Mouse (Mus musculus): ENCODE data around the gene Gale. TPM values are rescaled to one million over a fixed set of nuclear protein-coding genes. Genes with fewer than 3 reads are reported as not detected.

Gene Gale
- total and polyA plus RNA-seq, 2 experiments from 2014 or later: 10.4 to 18.2 TPM

GRCm38 (mm10) chr4:135958354-135958753 lies 5.2 kb upstream of the Gale start:
- WGBS: 59% methylated on average over 8 of the region's 8 CpGs
- no peak for DNase-seq (ENCODE audit: low spot score)
- no peak overlapping the region for H3K9ac ChIP-seq (replicated peaks; ENCODE audit: low read depth, low read length)
- no peak overlapping the region for H3K4me3 ChIP-seq (ENCODE audit: low read depth, low read length)
- no peaks in the 10 kb centered on the region for H3K27me3 ChIP-seq (ENCODE audit: control insufficient read depth, insufficient read depth, low read length)
- peaks cover 54% of the 10 kb centered on the region for H3K36me3 ChIP-seq (replicated peaks; ENCODE audit: control insufficient read depth, insufficient read depth, low read length)
- no peaks in the 10 kb centered on the region for H3K9me3 ChIP-seq (replicated peaks; ENCODE audit: control insufficient read depth, low read length)
- no peak overlapping the region for H3K27ac ChIP-seq (ENCODE audit: low read depth)
- TF ChIP-seq EP300 (IDR thresholded peaks at IDR 0.05; ENCODE audit: low read depth) (no peak), CTCF (IDR thresholded peaks at IDR 0.05; ENCODE audit: low read depth) (no peak)
- no peak overlapping the region for H3K4me2 ChIP-seq (ENCODE audit: low read depth, low read length)
- no peak for ATAC-seq (ENCODE audit: insufficient read depth, low read depth)
- H3K4me1 ChIP-seq (ENCODE audit: control insufficient read depth, insufficient read depth): no peaks in the 10 kb centered on the region

GRCm38 (mm10) chr4:135960717-135961116 lies 2.8 kb upstream of the Gale start:
- peak; percentile 77 for DNase-seq (ENCODE audit: low spot score)
- Histone ChIP-seq H3K36me3 (replicated peaks; ENCODE audit: control insufficient read depth, insufficient read depth, low read length) (peaks cover 38% of the 10 kb centered on the region), H3K4me3 (ENCODE audit: low read depth, low read length) (no peak overlapping the region), H3K27me3 (ENCODE audit: control insufficient read depth, insufficient read depth, low read length) (no peaks in the 10 kb centered on the region), H3K9me3 (replicated peaks; ENCODE audit: control insufficient read depth, low read length) (no peaks in the 10 kb centered on the region), H3K4me1 (ENCODE audit: control insufficient read depth, insufficient read depth) (no peaks in the 10 kb centered on the region; the same call in 1 of the 2 replicates), H3K27ac (ENCODE audit: low read depth) (no peak overlapping the region), H3K4me2 (ENCODE audit: low read depth, low read length) (no peak overlapping the region), H3K9ac (replicated peaks; ENCODE audit: low read depth, low read length) (no peak overlapping the region)
- WGBS: 24% methylated on average over 5 of the region's 5 CpGs
- peak; percentile 40; the same call in 1 of the 2 replicates for ATAC-seq (ENCODE audit: insufficient read depth, low read depth)
- TF ChIP-seq EP300 (IDR thresholded peaks at IDR 0.05; ENCODE audit: low read depth): no peak
- peak; percentile 98 for TF ChIP-seq CTCF (IDR thresholded peaks at IDR 0.05; ENCODE audit: low read depth)

DNA sequence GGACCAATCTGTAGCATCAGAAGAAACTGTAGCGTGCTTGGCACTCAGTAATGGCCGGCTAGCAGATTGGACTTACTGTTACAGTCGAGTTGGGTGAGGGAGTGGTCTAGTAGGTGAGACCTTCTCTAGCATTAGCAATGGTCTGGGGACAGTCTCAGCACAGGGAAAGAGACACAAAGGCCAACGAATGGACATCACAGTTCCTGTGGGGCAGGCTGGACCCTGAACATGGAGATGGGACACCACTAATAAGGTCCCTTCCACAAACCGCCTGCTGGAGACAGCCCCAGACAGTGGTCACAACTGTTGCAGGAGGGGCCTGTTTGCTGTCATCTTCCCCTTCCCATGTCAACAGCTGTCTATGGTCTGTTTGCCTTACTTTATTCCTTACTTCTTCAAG lies 1.8 kb upstream of the Gale start:
- Histone ChIP-seq H3K27ac (ENCODE audit: low read depth) (no peak overlapping the region), H3K27me3 (ENCODE audit: control insufficient read depth, insufficient read depth, low read length) (no peaks in the 10 kb centered on the region), H3K36me3 (replicated peaks; ENCODE audit: control insufficient read depth, insufficient read depth, low read length) (peaks cover 39% of the 10 kb centered on the region), H3K9me3 (replicated peaks; ENCODE audit: control insufficient read depth, low read length) (no peaks in the 10 kb centered on the region), H3K4me2 (ENCODE audit: low read depth, low read length) (no peak overlapping the region), H3K9ac (replicated peaks; ENCODE audit: low read depth, low read length) (no peak overlapping the region), H3K4me3 (ENCODE audit: low read depth, low read length) (no peak overlapping the region), H3K4me1 (ENCODE audit: control insufficient read depth, insufficient read depth) (no peaks in the 10 kb centered on the region; the same call in 1 of the 2 replicates)
- no peak for DNase-seq (ENCODE audit: low spot score)
- no peak for TF ChIP-seq EP300 (IDR thresholded peaks at IDR 0.05; ENCODE audit: low read depth)
- no peak for TF ChIP-seq CTCF (IDR thresholded peaks at IDR 0.05; ENCODE audit: low read depth)
- no peak for ATAC-seq (ENCODE audit: insufficient read depth, low read depth)
- 84% methylated on average over 5 of the region's 5 CpGs for WGBS

GRCm38 (mm10) chr4:135962198-135962597 lies 1.3 kb upstream of the Gale start:
- 84% methylated on average over 7 of the region's 7 CpGs for WGBS
- Histone ChIP-seq H3K9ac (replicated peaks; ENCODE audit: low read depth, low read length) (no peak overlapping the region), H3K27ac (ENCODE audit: low read depth) (peak overlapping the region; percentile 94; the same call in 1 of the 2 replicates), H3K9me3 (replicated peaks; ENCODE audit: control insufficient read depth, low read length) (no peaks in the 10 kb centered on the region), H3K4me2 (ENCODE audit: low read depth, low read length) (no peak overlapping the region), H3K4me3 (ENCODE audit: low read depth, low read length) (no peak overlapping the region), H3K4me1 (ENCODE audit: control insufficient read depth, insufficient read depth) (no peaks in the 10 kb centered on the region; the same call in 1 of the 2 replicates), H3K27me3 (ENCODE audit: control insufficient read depth, insufficient read depth, low read length) (no peaks in the 10 kb centered on the region), H3K36me3 (replicated peaks; ENCODE audit: control insufficient read depth, insufficient read depth, low read length) (peaks cover 42% of the 10 kb centered on the region)
- TF ChIP-seq EP300 (IDR thresholded peaks at IDR 0.05; ENCODE audit: low read depth) (no peak), CTCF (IDR thresholded peaks at IDR 0.05; ENCODE audit: low read depth) (no peak)
- ATAC-seq (ENCODE audit: insufficient read depth, low read depth) (no peak), DNase-seq (ENCODE audit: low spot score) (no peak)

- TF ChIP-seq CTCF (IDR thresholded peaks at IDR 0.05; ENCODE audit: low read depth): no peak
- TF ChIP-seq EP300 (IDR thresholded peaks at IDR 0.05; ENCODE audit: low read depth): no peak
- H3K36me3 ChIP-seq (replicated peaks; ENCODE audit: control insufficient read depth, insufficient read depth, low read length): peaks cover 48% of the 10 kb centered on the region
- H3K9ac ChIP-seq (replicated peaks; ENCODE audit: low read depth, low read length): peak overlapping the region; percentile 80
- DNase-seq (ENCODE audit: low spot score) (no peak), ATAC-seq (ENCODE audit: insufficient read depth, low read depth) (peak; percentile 31)
- H3K9me3 ChIP-seq (replicated peaks; ENCODE audit: control insufficient read depth, low read length): no peaks in the 10 kb centered on the region
- peak overlapping the region; percentile 94 for H3K27ac ChIP-seq (ENCODE audit: low read depth)
- H3K4me2 ChIP-seq (ENCODE audit: low read depth, low read length): peak overlapping the region; percentile 94
- peak overlapping the region; percentile 73 for H3K4me3 ChIP-seq (ENCODE audit: low read depth, low read length)
- WGBS: 7% methylated on average over 15 of the region's 15 CpGs
- H3K4me1 ChIP-seq (ENCODE audit: control insufficient read depth, insufficient read depth): no peaks in the 10 kb centered on the region; the same call in 1 of the 2 replicates
- H3K27me3 ChIP-seq (ENCODE audit: control insufficient read depth, insufficient read depth, low read length): no peaks in the 10 kb centered on the region
Measured at GRCm38 (mm10) chr4:135962946-135963345, 581 bp upstream of the Gale start.

- H3K9ac ChIP-seq (replicated peaks; ENCODE audit: low read depth, low read length): peak overlapping the region; percentile 80
- H3K27me3 ChIP-seq (ENCODE audit: control insufficient read depth, insufficient read depth, low read length): no peaks in the 10 kb centered on the region
- H3K27ac ChIP-seq (ENCODE audit: low read depth): 0 out of 2 replicates have a peak overlapping the region, but pooled peaks have one; percentile 2
- ATAC-seq (ENCODE audit: insufficient read depth, low read depth) (peak; percentile 15; the same call in 1 of the 2 replicates), DNase-seq (ENCODE audit: low spot score) (no peak)
- H3K4me2 ChIP-seq (ENCODE audit: low read depth, low read length): peak overlapping the region; percentile 94
- H3K4me3 ChIP-seq (ENCODE audit: low read depth, low read length): peak overlapping the region; percentile 73
- 3% methylated on average over 12 of the region's 12 CpGs for WGBS
- H3K4me1 ChIP-seq (ENCODE audit: control insufficient read depth, insufficient read depth): no peaks in the 10 kb centered on the region; the same call in 1 of the 2 replicates
- TF ChIP-seq CTCF (IDR thresholded peaks at IDR 0.05; ENCODE audit: low read depth) (no peak), EP300 (IDR thresholded peaks at IDR 0.05; ENCODE audit: low read depth) (no peak)
- peaks cover 54% of the 10 kb centered on the region for H3K36me3 ChIP-seq (replicated peaks; ENCODE audit: control insufficient read depth, insufficient read depth, low read length)
- H3K9me3 ChIP-seq (replicated peaks; ENCODE audit: control insufficient read depth, low read length): no peaks in the 10 kb centered on the region
Measured at GRCm38 (mm10) chr4:135964426-135964825, 899 bp downstream of the Gale start.
